Mouse (Mus musculus) heart, postnatal 0 days (tissue): ENCODE measurements around the gene Ptprb. TPM values are rescaled to one million over a fixed set of nuclear protein-coding genes. Genes with fewer than 3 reads are reported as not detected.

Experiments used
- ATAC-seq: fragments of 200-750 bp; cut with Nextera tagmentation; 2 replicates; pipeline ENCODE4 v1.8.0; 2017; ENCODE audit warnings: low read depth, moderate number of reproducible peaks, moderate library complexity; ENCODE audit not compliant: insufficient read depth
- DNase-seq: peaks from one replicate; pipeline ENCODE4 v3.0.0-alpha.2; 2016; ENCODE audit warnings: low spot score
- H3K27ac ChIP-seq: fragments of 300-500 bp; sonication (generic); 2 replicates; pipeline ENCODE4 v1.5.1; 2014; ENCODE audit warnings: low read depth, mild to moderate bottlenecking
- H3K27me3 ChIP-seq: fragments of 300-500 bp; sonication (generic); 2 replicates; pipeline ENCODE4 v1.6.1; 2014; ENCODE audit warnings: low read length, mixed read lengths; ENCODE audit not compliant: control insufficient read depth, insufficient read depth
- H3K36me3 ChIP-seq: fragments of 300-500 bp; sonication (generic); replicated peaks from 2 replicates; pipeline ENCODE4 v1.6.1; 2014; ENCODE audit warnings: low read length, mixed read lengths; ENCODE audit not compliant: control insufficient read depth, insufficient read depth
- H3K4me1 ChIP-seq: fragments of 300-500 bp; sonication (generic); 2 replicates; pipeline ENCODE4 v1.6.1; 2014; ENCODE audit warnings: antibody characterized with exemption; ENCODE audit not compliant: control insufficient read depth, insufficient read depth
- H3K4me2 ChIP-seq: fragments of 300-500 bp; sonication (generic); 2 replicates; pipeline ENCODE4 v1.6.1; 2014; ENCODE audit warnings: low read depth, mild to moderate bottlenecking, low read length, moderate library complexity
- H3K4me3 ChIP-seq: fragments of 300-500 bp; sonication (generic); 2 replicates; pipeline ENCODE4 v1.5.1; 2014; ENCODE audit warnings: low read depth, low read length
- H3K9ac ChIP-seq: fragments of 300-500 bp; sonication (generic); replicated peaks from 2 replicates; pipeline ENCODE4 v1.6.1; 2014; ENCODE audit warnings: low read depth, low read length, mixed read lengths
- H3K9me3 ChIP-seq: fragments of 300-500 bp; sonication (generic); replicated peaks from 2 replicates; pipeline ENCODE4 v1.6.1; 2016; ENCODE audit warnings: low read length; ENCODE audit not compliant: control insufficient read depth
- CTCF ChIP-seq: IDR thresholded peaks from 2 replicates; pipeline ENCODE4 v1.5.1; 2016; ENCODE audit warnings: antibody characterized with exemption, control low read depth, low read depth
- EP300 ChIP-seq: IDR thresholded peaks from 2 replicates; pipeline ENCODE4 v1.6.1; 2016; ENCODE audit warnings: antibody characterized with exemption, low read depth
- WGBS: fragments of 180-500 bp; shearing (Covaris S2); extraction: QIAGEN DNeasy Blood & Tissue Kit; methylation state at CpG from one replicate; pipeline ENCODE4 v1.1.7; 2014; 5-methylcytosine and 5-hydroxymethylcytosine counted together
- polyA plus RNA-seq: library from polyadenylated mRNA; unstranded; fragments of >200 nt; fragmentation: Nextera tagmentation; extraction: Ambion mirVana; gene quantifications from 2 replicates; pipeline ENCODE4 v1.2.1, GENCODE M21; 2015
- total RNA-seq: library from RNA; depleted of rRNA; stranded (reverse); fragments of >200 nt; gene quantifications from 2 replicates; pipeline ENCODE4 v1.2.3, GENCODE M21; 2014; ENCODE audit warnings: low replicate concordance

Ptprb gene
- total and polyA plus RNA-seq, 2 experiments from 2014 or later = 6.9 to 22.3 TPM

DNA sequence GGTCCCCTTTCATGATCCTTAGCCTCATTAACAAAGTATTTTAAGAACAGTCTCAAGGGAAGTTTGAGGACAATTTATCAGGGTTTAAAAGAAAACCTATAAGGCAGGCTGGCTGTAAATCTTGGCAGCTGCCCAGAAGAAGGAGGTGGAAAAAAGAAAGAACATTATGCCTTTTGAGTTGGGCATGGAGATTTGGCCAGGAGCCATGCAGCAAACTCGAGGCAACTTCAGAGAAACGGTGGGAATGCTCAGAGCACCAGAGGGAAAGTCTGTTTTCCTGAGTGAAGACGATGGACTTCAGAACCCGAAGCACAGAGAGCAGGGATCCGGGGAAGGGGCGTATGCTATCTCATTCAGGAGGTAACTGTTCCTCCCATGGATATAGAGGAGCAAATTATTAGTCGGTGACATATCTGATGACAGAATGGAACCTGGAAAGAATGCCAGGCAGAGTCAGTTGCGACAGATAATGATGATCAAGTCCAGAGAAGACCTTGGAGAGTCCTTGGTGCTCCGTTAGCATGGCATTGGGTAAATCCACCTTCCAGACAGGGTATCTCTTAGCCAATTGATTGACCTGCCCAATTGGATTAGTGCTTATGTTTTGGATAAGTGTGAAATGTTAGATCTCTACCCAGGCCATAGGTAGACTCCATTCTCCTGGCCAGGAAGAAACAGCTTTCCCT lies 118.6 kb downstream of the Ptprb start:
- Histone ChIP-seq H3K36me3 (no peaks in the 10 kb centered on the region), H3K27me3 (no peaks in the 10 kb centered on the region), H3K9ac (no peak overlapping the region), H3K9me3 (no peaks in the 10 kb centered on the region), H3K4me2 (no peak overlapping the region), H3K27ac (no peak overlapping the region), H3K4me1 (peaks cover 9% of the 10 kb centered on the region), H3K4me3 (no peak overlapping the region)
- ATAC-seq (0 out of 2 replicates have a peak, but pooled peaks have one; percentile 30), DNase-seq (no peak)
- no peak for TF ChIP-seq EP300
- TF ChIP-seq CTCF = no peak
- WGBS = 38% methylated on average over 9 of the region's 9 CpGs

DNA sequence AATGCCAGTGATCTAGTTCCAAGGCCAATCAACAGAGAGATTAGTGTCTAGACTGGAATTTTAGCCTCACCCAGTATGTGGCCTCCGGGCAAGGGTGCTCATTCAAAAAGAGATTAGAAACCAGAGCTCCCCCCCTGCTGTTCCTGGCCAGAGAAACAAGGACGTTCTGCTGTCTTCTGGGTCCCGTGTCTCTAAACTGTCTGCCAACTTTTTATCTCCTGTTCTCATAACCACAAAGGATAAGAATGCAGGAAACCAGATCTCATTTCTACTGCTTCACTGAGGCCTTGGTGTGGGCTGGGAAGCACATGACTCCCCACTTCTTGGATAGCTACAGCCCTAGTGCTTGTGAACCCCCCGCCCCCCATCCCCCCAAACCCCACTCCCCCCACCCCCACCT lies 119.3 kb downstream of the Ptprb start:
- H3K9me3 ChIP-seq = no peaks in the 10 kb centered on the region
- H3K27ac ChIP-seq = no peak overlapping the region
- DNase-seq = peak; percentile 23
- H3K9ac ChIP-seq = no peak overlapping the region
- H3K27me3 ChIP-seq = no peaks in the 10 kb centered on the region
- peak; percentile 53 for ATAC-seq
- H3K36me3 ChIP-seq = no peaks in the 10 kb centered on the region
- 7% methylated on average over 4 of the region's 4 CpGs for WGBS
- peaks cover 9% of the 10 kb centered on the region for H3K4me1 ChIP-seq
- TF ChIP-seq CTCF (no peak), EP300 (0 out of 2 replicates have a peak, but pooled peaks have one; percentile 20)
- H3K4me2 ChIP-seq = no peak overlapping the region
- H3K4me3 ChIP-seq = no peak overlapping the region

DNA sequence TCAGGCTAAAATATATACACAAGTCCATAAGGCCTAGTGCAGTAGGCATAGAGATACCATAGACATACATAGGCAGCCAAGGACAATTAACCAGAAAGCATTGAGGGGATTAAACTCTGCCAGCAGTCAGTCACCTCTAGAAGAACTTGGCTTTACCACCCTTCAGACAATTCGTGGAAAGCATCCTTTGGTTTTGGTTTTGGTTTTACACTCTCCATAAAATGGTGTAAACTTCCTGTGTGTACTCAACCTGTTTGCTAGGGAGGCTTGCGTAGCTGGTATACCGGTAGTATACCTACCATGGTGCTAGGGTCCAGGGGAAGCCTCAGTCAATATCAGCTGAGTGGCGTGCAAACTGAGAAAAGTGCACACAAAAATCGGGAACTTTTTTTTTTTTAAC lies 121.0 kb downstream of the Ptprb start:
- H3K27ac ChIP-seq = no peak overlapping the region
- H3K27me3 ChIP-seq = no peaks in the 10 kb centered on the region
- no peaks in the 10 kb centered on the region for H3K36me3 ChIP-seq
- H3K9ac ChIP-seq = no peak overlapping the region
- WGBS = 85% methylated on average over 5 of the region's 5 CpGs
- peaks cover 9% of the 10 kb centered on the region for H3K4me1 ChIP-seq
- no peak for DNase-seq
- no peak overlapping the region for H3K4me2 ChIP-seq
- no peak for TF ChIP-seq EP300
- TF ChIP-seq CTCF = no peak
- no peak overlapping the region for H3K4me3 ChIP-seq
- ATAC-seq = no peak
- H3K9me3 ChIP-seq = no peaks in the 10 kb centered on the region

DNA sequence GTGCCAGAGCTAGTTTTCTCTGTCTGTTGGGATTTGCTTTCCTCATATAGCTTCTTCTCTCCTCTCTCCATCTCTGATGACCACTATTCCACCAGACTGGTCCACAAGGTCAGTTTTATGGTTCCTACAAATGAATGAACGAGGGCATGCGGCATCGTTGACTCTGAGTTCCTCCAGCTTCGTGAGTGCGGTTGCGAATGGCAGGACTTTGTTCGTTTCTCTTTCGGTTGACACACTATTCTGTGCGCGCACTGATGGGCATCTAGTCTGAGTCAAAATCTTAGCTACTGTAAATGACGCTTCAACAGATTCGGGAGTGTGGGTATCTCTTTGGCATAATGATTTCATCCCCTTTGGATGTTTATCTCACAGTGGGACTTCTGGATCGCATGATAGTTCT lies 121.6 kb downstream of the Ptprb start:
- TF ChIP-seq CTCF (no peak), EP300 (no peak)
- H3K9ac ChIP-seq = no peak overlapping the region
- H3K4me3 ChIP-seq = no peak overlapping the region
- DNase-seq (no peak), ATAC-seq (no peak)
- no peak overlapping the region for H3K4me2 ChIP-seq
- peaks cover 9% of the 10 kb centered on the region for H3K4me1 ChIP-seq
- H3K27me3 ChIP-seq = no peaks in the 10 kb centered on the region
- H3K36me3 ChIP-seq = no peaks in the 10 kb centered on the region
- no peaks in the 10 kb centered on the region for H3K9me3 ChIP-seq
- no peak overlapping the region for H3K27ac ChIP-seq
- WGBS = 92% methylated on average over 13 of the region's 13 CpGs

DNA sequence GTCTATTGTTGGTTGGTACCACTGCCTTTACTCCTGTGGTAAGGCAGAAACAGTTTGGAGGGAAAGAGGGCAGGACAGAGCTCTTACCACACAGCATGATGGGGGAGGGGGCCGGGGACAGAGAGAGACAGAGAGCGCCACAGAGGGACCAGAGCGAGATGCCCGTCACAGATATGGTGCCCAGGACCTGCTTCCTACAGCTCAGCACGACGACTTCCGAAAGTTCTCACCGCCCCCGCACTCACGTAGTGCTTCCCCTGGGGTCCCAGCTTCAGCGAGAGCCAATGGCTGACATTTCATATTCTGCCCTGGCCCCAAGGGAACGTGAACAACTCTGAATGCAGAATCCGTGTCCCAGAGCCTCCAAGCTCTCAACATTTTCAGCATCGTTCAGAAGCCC lies 122.2 kb downstream of the Ptprb start:
- 23% methylated on average over 14 of the region's 14 CpGs for WGBS
- H3K4me3 ChIP-seq = peak overlapping the region; percentile 2; the same call in 1 of the 2 replicates
- no peaks in the 10 kb centered on the region for H3K9me3 ChIP-seq
- no peak overlapping the region for H3K9ac ChIP-seq
- no peaks in the 10 kb centered on the region for H3K27me3 ChIP-seq
- no peaks in the 10 kb centered on the region for H3K36me3 ChIP-seq
- TF ChIP-seq EP300 = no peak
- TF ChIP-seq CTCF = no peak
- no peak overlapping the region for H3K27ac ChIP-seq
- DNase-seq = no peak
- 0 out of 2 replicates have a peak, but pooled peaks have one; percentile 27 for ATAC-seq
- H3K4me2 ChIP-seq = peak overlapping the region; percentile 55
- H3K4me1 ChIP-seq = peaks cover 9% of the 10 kb centered on the region

DNA sequence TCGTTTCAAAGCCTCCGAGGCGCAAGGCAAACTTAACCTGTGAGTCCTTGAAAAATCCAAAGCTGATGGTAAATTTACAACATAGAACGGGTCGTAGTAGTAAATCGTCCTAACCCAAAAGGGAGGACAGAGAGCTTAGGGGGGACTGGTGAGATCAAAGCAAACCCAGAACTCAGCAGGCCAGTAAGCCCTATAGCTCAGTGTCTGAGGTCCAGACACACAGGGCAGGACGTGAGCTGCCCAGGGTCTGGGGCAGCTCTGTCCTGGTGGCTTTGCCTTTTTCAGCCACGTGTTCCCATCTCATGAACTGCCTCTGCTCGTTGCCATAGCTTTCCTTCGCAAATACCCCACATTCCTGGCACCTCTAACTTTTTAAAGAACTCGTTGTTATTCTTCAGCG lies 122.7 kb downstream of the Ptprb start:
- no peaks in the 10 kb centered on the region for H3K27me3 ChIP-seq
- H3K4me2 ChIP-seq = peak overlapping the region; percentile 55
- H3K27ac ChIP-seq = no peak overlapping the region
- H3K9me3 ChIP-seq = no peaks in the 10 kb centered on the region
- H3K9ac ChIP-seq = no peak overlapping the region
- ATAC-seq (no peak), DNase-seq (no peak)
- TF ChIP-seq CTCF = no peak
- TF ChIP-seq EP300 = no peak
- peaks cover 9% of the 10 kb centered on the region for H3K4me1 ChIP-seq
- WGBS = 50% methylated on average over 12 of the region's 12 CpGs
- H3K4me3 ChIP-seq = 0 out of 2 replicates have a peak overlapping the region, but pooled peaks have one; percentile 2
- no peaks in the 10 kb centered on the region for H3K36me3 ChIP-seq
